Mouse (Mus musculus): ENCODE data around the gene Cct6b. TPM values are rescaled to one million over a fixed set of nuclear protein-coding genes. Genes with fewer than 3 reads are reported as not detected.

Gene Cct6b
- polyA plus RNA-seq (2015; fragmentation: Nextera tagmentation; extraction: Ambion mirVana), result 0.42 and 0.46 TPM in 2 replicates

DNA sequence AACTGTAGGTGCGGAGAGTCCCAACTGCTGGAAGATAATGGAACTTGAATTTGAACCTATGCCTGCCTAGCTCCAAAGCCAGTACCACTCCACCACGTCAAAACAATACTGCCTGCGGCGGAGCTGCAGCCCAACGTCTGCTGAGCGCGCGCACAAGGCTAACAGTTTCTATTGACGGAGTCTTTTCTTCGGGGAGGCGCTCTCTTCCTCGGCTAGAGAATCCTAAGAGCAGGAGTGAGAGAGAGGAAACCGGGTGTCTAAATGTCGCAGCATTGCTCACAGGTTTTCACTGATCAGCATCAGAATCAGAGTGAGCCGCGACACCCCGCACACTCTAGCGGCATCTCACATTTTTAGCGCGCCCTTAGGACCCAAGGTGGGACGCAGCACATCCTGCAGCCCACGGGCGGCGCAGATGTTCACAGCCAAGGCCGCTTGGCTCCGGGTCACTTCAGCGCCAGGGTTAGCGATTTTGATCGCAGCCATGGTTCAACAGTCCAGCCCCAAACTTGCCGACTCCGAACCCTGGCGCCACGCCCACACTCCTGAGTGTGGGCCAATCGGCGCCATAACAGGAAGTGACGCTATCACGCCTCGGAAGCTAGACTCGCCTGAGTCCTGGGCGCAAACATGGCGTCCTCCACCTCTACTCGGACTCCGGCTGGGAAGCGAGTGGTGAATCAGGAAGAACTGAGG is at the start of gene Cct6b, which contains the start of gene Zfp830:
Cct6b (minus strand) TSS at position 580 of the 696 bp plus-strand sequence.
Zfp830 (plus strand) TSS at position 604 of the 696 bp plus-strand sequence.
- no peak for TF ChIP-seq CTCF (IDR thresholded peaks at IDR 0.05; ENCODE audit: low read depth)
- H3K36me3 ChIP-seq (ENCODE audit: insufficient read depth, low read length), result no peaks in the 10 kb centered on the region
- peak within 1 kb of the TSS; percentile 88 for H3K27ac ChIP-seq
- WGBS, result under 1% methylated on average over 44 of the region's 44 CpGs
- H3K9ac ChIP-seq (ENCODE audit: low read depth, low read length), result peak within 1 kb of the TSS; percentile 84
- ATAC-seq (replicated peaks; ENCODE audit: low FRiP score, low read depth) (peak; percentile 97), DNase-seq (ENCODE audit: low spot score) (peak; percentile 97)
- H3K4me3 ChIP-seq (replicated peaks; ENCODE audit: low read depth, low read length), result peak within 1 kb of the TSS; percentile 93
- H3K4me1 ChIP-seq (replicated peaks; ENCODE audit: insufficient read depth, low read length), result peaks cover 16% of the 10 kb centered on the region
- H3K4me2 ChIP-seq (ENCODE audit: low read length), result peak within 1 kb of the TSS; percentile 95
- H3K9me3 ChIP-seq (replicated peaks; ENCODE audit: low read length), result no peaks in the 10 kb centered on the region
- H3K27me3 ChIP-seq (ENCODE audit: insufficient read depth, low read length), result no peaks in the 10 kb centered on the region

DNA sequence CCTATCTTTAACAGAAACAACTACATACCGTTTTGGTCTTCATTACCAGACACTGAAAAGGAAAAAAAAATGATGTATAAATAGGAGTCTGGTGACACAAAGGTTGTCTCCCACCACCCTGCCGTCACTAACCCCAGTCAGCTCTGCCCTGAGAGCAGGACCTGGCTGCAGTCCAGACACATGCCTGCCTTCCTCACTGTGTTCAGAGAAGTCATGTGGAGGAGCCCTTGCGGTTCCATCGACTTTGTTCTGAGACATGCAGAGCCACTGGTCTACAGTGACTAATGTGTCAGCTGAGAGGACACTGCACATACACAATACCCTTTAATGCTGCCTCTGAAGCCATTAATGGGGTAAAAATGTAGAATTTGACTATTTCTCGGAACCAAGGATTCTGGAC is 44.4 kb upstream of the Cct6b start:
- Histone ChIP-seq H3K9me3 (replicated peaks; ENCODE audit: low read length) (no peaks in the 10 kb centered on the region), H3K9ac (ENCODE audit: low read depth, low read length) (no peak overlapping the region), H3K27me3 (ENCODE audit: insufficient read depth, low read length) (no peaks in the 10 kb centered on the region), H3K4me2 (ENCODE audit: low read length) (no peak overlapping the region), H3K4me1 (replicated peaks; ENCODE audit: insufficient read depth, low read length) (peaks cover 8% of the 10 kb centered on the region; the same call in 1 of the 2 replicates), H3K4me3 (replicated peaks; ENCODE audit: low read depth, low read length) (no peak overlapping the region), H3K27ac (no peak overlapping the region), H3K36me3 (ENCODE audit: insufficient read depth, low read length) (peaks cover 24% of the 10 kb centered on the region; the same call in 1 of the 2 replicates)
- ATAC-seq (replicated peaks; ENCODE audit: low FRiP score, low read depth) (no peak), DNase-seq (ENCODE audit: low spot score) (no peak)
- 66% methylated on average over 5 of the region's 5 CpGs for WGBS
- TF ChIP-seq CTCF (IDR thresholded peaks at IDR 0.05; ENCODE audit: low read depth), result no peak

DNA sequence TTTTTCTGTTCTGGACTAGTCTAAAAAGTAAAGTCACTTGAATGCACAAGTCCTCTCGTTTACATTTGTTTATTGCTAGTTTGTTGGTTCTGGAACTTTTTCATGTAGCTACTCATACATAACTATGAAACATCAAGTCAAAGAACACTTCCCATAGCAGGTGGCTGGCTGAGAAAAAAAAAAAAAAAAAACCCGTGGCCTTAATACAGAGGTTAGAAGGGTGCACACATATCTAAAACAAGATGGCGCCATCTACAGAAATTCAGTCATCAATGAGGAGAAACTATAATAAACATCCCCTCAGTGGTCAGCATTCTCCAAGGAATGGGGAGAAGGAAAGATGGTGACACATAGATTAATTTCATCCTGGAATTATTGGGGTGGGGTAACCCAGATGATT is 43.2 kb upstream of the Cct6b start:
- TF ChIP-seq CTCF (IDR thresholded peaks at IDR 0.05; ENCODE audit: low read depth), result no peak
- H3K36me3 ChIP-seq (ENCODE audit: insufficient read depth, low read length), result peaks cover 34% of the 10 kb centered on the region
- no peak overlapping the region for H3K9ac ChIP-seq (ENCODE audit: low read depth, low read length)
- H3K4me1 ChIP-seq (replicated peaks; ENCODE audit: insufficient read depth, low read length), result peaks cover 3% of the 10 kb centered on the region; the same call in 1 of the 2 replicates
- H3K4me3 ChIP-seq (replicated peaks; ENCODE audit: low read depth, low read length), result no peak overlapping the region
- H3K4me2 ChIP-seq (ENCODE audit: low read length), result no peak overlapping the region
- H3K9me3 ChIP-seq (replicated peaks; ENCODE audit: low read length), result no peaks in the 10 kb centered on the region
- ATAC-seq (replicated peaks; ENCODE audit: low FRiP score, low read depth) (no peak), DNase-seq (ENCODE audit: low spot score) (no peak)
- no peaks in the 10 kb centered on the region for H3K27me3 ChIP-seq (ENCODE audit: insufficient read depth, low read length)
- WGBS, result 80% methylated on average over 3 of the region's 3 CpGs
- H3K27ac ChIP-seq, result no peak overlapping the region

DNA sequence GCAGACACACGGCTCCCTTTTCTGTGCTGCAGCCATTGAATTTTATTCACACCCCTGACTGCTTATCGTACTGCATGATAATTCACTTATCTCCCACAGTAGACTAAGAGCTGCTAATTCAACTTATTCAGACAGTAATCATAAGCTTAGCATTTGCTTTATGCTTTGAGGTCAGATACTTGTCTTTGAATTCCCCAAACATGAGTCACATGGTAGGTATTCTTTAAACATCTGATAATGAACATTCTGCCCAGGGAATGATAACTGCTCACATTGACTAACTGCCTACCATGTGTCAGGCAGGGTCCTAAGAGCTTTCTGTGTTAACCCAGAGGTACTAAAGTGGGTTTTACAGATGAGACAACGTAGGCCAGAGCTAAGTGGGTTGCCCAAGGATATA is 42.5 kb upstream of the Cct6b start:
- ATAC-seq (replicated peaks; ENCODE audit: low FRiP score, low read depth) (no peak), DNase-seq (ENCODE audit: low spot score) (no peak)
- no peak overlapping the region for H3K9ac ChIP-seq (ENCODE audit: low read depth, low read length)
- 85% methylated on average over 3 of the region's 3 CpGs for WGBS
- H3K36me3 ChIP-seq (ENCODE audit: insufficient read depth, low read length), result peaks cover 40% of the 10 kb centered on the region
- no peaks in the 10 kb centered on the region for H3K27me3 ChIP-seq (ENCODE audit: insufficient read depth, low read length)
- H3K4me3 ChIP-seq (replicated peaks; ENCODE audit: low read depth, low read length), result no peak overlapping the region
- no peak overlapping the region for H3K4me2 ChIP-seq (ENCODE audit: low read length)
- no peak overlapping the region for H3K27ac ChIP-seq
- no peaks in the 10 kb centered on the region for H3K4me1 ChIP-seq (replicated peaks; ENCODE audit: insufficient read depth, low read length)
- no peak for TF ChIP-seq CTCF (IDR thresholded peaks at IDR 0.05; ENCODE audit: low read depth)
- no peaks in the 10 kb centered on the region for H3K9me3 ChIP-seq (replicated peaks; ENCODE audit: low read length)

DNA sequence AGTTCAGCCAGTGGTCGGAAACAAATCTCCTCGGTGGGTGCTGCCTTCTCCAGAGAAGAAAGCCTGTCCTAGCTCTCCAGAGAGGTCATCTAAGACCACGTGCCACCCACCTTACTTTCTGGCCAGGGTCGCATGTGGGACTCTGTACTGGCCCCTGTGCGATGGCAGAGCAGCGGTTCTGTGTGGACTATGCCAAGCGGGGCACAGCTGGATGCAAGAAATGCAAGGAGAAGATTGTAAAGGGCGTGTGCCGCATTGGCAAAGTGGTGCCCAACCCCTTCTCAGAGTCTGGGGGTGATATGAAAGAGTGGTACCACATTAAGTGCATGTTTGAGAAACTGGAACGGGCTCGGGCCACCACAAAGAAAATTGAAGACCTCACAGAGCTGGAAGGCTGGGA is 19.3 kb upstream of the Cct6b start:
- Histone ChIP-seq H3K27me3 (ENCODE audit: insufficient read depth, low read length) (no peaks in the 10 kb centered on the region), H3K4me2 (ENCODE audit: low read length) (no peak overlapping the region), H3K9me3 (replicated peaks; ENCODE audit: low read length) (no peaks in the 10 kb centered on the region), H3K4me1 (replicated peaks; ENCODE audit: insufficient read depth, low read length) (0 out of 2 replicates have a peak, but pooled peaks cover 5% of the 10 kb centered on the region), H3K27ac (no peak overlapping the region), H3K4me3 (replicated peaks; ENCODE audit: low read depth, low read length) (no peak overlapping the region), H3K36me3 (ENCODE audit: insufficient read depth, low read length) (peaks cover 31% of the 10 kb centered on the region), H3K9ac (ENCODE audit: low read depth, low read length) (no peak overlapping the region)
- TF ChIP-seq CTCF (IDR thresholded peaks at IDR 0.05; ENCODE audit: low read depth), result no peak
- DNase-seq (ENCODE audit: low spot score) (no peak), ATAC-seq (replicated peaks; ENCODE audit: low FRiP score, low read depth) (no peak)
- 93% methylated on average over 11 of the region's 11 CpGs for WGBS

DNA sequence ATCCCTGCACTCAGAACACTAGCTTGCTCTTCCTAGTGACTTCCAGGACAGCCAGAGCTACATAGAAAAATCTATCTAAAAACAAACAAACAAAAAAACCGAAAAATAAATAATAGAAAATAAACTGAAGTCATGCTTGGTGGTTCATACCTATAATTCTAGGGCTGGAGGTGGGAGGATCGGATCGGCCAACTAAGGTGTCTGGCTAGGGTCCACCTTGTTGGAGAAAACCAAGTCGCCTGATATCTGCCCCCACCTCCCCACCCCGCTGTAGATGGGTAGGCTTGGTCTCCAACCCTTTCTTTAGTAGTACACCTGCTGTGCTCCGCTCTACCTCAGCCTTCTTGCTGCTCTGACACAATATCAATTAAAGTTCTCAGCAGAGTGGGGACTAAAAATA is 18.1 kb upstream of the Cct6b start:
- H3K27me3 ChIP-seq (ENCODE audit: insufficient read depth, low read length), result no peaks in the 10 kb centered on the region
- peaks cover 20% of the 10 kb centered on the region for H3K36me3 ChIP-seq (ENCODE audit: insufficient read depth, low read length)
- ATAC-seq (replicated peaks; ENCODE audit: low FRiP score, low read depth) (no peak), DNase-seq (ENCODE audit: low spot score) (no peak)
- peak overlapping the region; percentile 97 for H3K4me3 ChIP-seq (replicated peaks; ENCODE audit: low read depth, low read length)
- H3K27ac ChIP-seq, result peak overlapping the region; percentile 94
- H3K9me3 ChIP-seq (replicated peaks; ENCODE audit: low read length), result no peaks in the 10 kb centered on the region
- H3K4me2 ChIP-seq (ENCODE audit: low read length), result peak overlapping the region; percentile 70
- H3K9ac ChIP-seq (ENCODE audit: low read depth, low read length), result peak overlapping the region; percentile 97
- H3K4me1 ChIP-seq (replicated peaks; ENCODE audit: insufficient read depth, low read length), result 0 out of 2 replicates have a peak, but pooled peaks cover 5% of the 10 kb centered on the region
- 30% methylated on average over 6 of the region's 6 CpGs for WGBS
- TF ChIP-seq CTCF (IDR thresholded peaks at IDR 0.05; ENCODE audit: low read depth), result no peak
